Mouse (Mus musculus) C2C12 (cell line): Measurements from ENCODE around the gene Cys1. TPM values are rescaled to one million over a fixed set of nuclear protein-coding genes. Genes with fewer than 3 reads are reported as not detected.
A peak's percentile ranks its signal among the peaks of the same experiment; 100 is the strongest.

Experiments used
- H3K27me3 ChIP-seq: one replicate; pipeline ENCODE4 v1.6.1; 2011; ENCODE audit not compliant: control insufficient read depth, insufficient read depth, insufficient read length
- H3K36me3 ChIP-seq: one replicate; pipeline ENCODE4 v1.6.1; 2011; ENCODE audit not compliant: control insufficient read depth, insufficient read depth
- H3K4me3 ChIP-seq: one replicate; pipeline ENCODE4 v1.5.1; 2011; ENCODE audit warnings: mild to moderate bottlenecking, control low read depth; ENCODE audit not compliant: poor library complexity, insufficient read depth, severe bottlenecking
- H3K79me2 ChIP-seq: one replicate; pipeline ENCODE4 v1.6.1; 2011; ENCODE audit not compliant: control insufficient read depth, insufficient read depth
- H3K79me3 ChIP-seq: one replicate; pipeline ENCODE4 v1.6.1; 2011; ENCODE audit warnings: low read depth, control low read depth
- H3ac ChIP-seq: one replicate; pipeline ENCODE3; 2011; ENCODE audit warnings: low read depth; ENCODE audit not compliant: control insufficient read depth, insufficient read length
- CEBPB ChIP-seq: IDR thresholded peaks from one replicate; pipeline ENCODE4 v1.6.1; 2011; ENCODE audit warnings: low read depth, mild to moderate bottlenecking, control low read depth, moderate library complexity
- CTCF ChIP-seq: IDR thresholded peaks from one replicate; pipeline ENCODE4 v1.5.1; 2011; ENCODE audit not compliant: control insufficient read depth, insufficient read depth, insufficient read length
- FOSL1 ChIP-seq: IDR thresholded peaks from one replicate; pipeline ENCODE4 v1.8.0; 2011; ENCODE audit warnings: mild to moderate bottlenecking, low read length; ENCODE audit not compliant: poor library complexity, insufficient read depth, severe bottlenecking
- MAX ChIP-seq: IDR thresholded peaks from one replicate; pipeline ENCODE4 v1.6.1; 2011; ENCODE audit warnings: mild to moderate bottlenecking, control low read depth
- MYOD1 ChIP-seq: IDR thresholded peaks from one replicate; pipeline ENCODE4 v1.6.1; 2011; ENCODE audit warnings: low read depth; ENCODE audit not compliant: control insufficient read depth, insufficient read length
- MYOG ChIP-seq: IDR thresholded peaks from one replicate; pipeline ENCODE4 v1.6.1; 2011; ENCODE audit not compliant: control insufficient read depth, insufficient read length; ENCODE audit errors: extremely low read depth
- USF1 ChIP-seq: IDR thresholded peaks from one replicate; pipeline ENCODE4 v1.6.1; 2011; ENCODE audit warnings: low read depth, mild to moderate bottlenecking, control low read depth, moderate library complexity
- polyA plus RNA-seq: library from polyadenylated mRNA; unstranded; fragments of >200 nt; fragmentation: generic; extraction: Trizol; gene quantifications from one replicate; pipeline ENCODE4 v1.2.1, GENCODE M21; 2012; ENCODE audit warnings: missing spikeins

The Cys1 gene
- polyA plus RNA-seq, 1 experiment, result 0.36 TPM

GRCm38 (mm10) chr12:24714579-24715255, 33.1 kb upstream of the Cys1 start:
- Histone ChIP-seq H3K36me3 (peaks cover 48% of the 10 kb centered on the region), H3K79me2 (peaks cover 36% of the 10 kb centered on the region), H3ac (no peak overlapping the region), H3K27me3 (no peaks in the 10 kb centered on the region), H3K4me3 (no peak overlapping the region), H3K79me3 (peaks cover 20% of the 10 kb centered on the region)
- TF ChIP-seq MAX (no peak), FOSL1 (no peak), CTCF (no peak), MYOG (no peak), MYOD1 (no peak), CEBPB (no peak), USF1 (no peak)

GRCm38 (mm10) chr12:24712396-24712795, 30.8 kb upstream of the Cys1 start:
- peaks cover 53% of the 10 kb centered on the region for H3K79me2 ChIP-seq

GRCm38 (mm10) chr12:24710672-24711071, 29.1 kb upstream of the Cys1 start:
- Histone ChIP-seq H3K36me3 (peaks cover 52% of the 10 kb centered on the region), H3K79me2 (peaks cover 53% of the 10 kb centered on the region), H3K79me3 (peaks cover 34% of the 10 kb centered on the region), H3K27me3 (no peaks in the 10 kb centered on the region), H3K4me3 (peak overlapping the region; percentile 92), H3ac (peak overlapping the region; percentile 3)
- TF ChIP-seq MYOG, result no peak
- TF ChIP-seq CEBPB, result no peak
- TF ChIP-seq MYOD1, result no peak
- TF ChIP-seq FOSL1, result no peak
- no peak for TF ChIP-seq CTCF
- TF ChIP-seq USF1, result no peak
- TF ChIP-seq MAX, result no peak

More at GRCm38 (mm10) chr12:24712396-24712795, 30.8 kb upstream of the Cys1 start:
- Histone ChIP-seq H3ac (peak overlapping the region; percentile 4), H3K79me3 (peaks cover 34% of the 10 kb centered on the region), H3K27me3 (no peaks in the 10 kb centered on the region), H3K4me3 (no peak overlapping the region), H3K36me3 (peaks cover 58% of the 10 kb centered on the region)
- no peak for TF ChIP-seq CTCF
- TF ChIP-seq MAX, result no peak
- TF ChIP-seq MYOG, result no peak
- TF ChIP-seq MYOD1, result no peak

DNA sequence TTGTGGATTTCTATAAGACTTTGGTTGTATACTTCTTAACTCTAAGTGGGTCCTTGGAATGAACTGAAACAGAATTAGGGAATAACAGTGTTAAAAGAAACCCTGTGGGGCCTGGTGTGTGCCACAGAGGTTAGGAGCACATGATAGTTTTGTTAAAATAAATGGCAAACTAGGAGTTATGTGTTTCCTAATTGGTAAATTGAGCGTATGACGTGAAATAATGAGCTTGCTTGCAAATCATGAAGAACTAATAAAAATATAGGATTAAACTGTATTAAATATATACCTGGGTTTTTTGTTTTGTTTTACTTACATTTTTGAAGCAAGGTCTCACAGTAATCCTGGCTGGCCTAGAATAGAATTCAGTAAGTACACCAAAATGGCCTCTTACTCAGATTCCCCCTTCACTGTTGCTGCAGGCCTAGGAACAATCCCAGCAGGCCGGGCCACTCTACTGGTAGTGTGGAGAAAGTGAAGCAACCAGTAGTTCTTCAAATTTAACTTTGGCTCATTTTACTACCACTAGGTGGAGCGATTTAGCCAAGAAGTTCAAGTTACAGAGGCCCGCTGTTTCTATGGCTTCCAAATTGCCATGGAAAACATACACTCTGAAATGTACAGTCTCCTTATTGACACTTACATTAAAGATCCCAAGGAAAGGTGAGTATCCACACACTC, 28.4 kb upstream of the Cys1 start:
- TF ChIP-seq MYOD1, result no peak
- peak; percentile 65 for TF ChIP-seq CEBPB
- Histone ChIP-seq H3K79me2 (peaks cover 53% of the 10 kb centered on the region), H3K27me3 (no peaks in the 10 kb centered on the region), H3K4me3 (peak overlapping the region; percentile 92), H3ac (peak overlapping the region; percentile 98), H3K36me3 (peaks cover 52% of the 10 kb centered on the region), H3K79me3 (peaks cover 34% of the 10 kb centered on the region)

DNA sequence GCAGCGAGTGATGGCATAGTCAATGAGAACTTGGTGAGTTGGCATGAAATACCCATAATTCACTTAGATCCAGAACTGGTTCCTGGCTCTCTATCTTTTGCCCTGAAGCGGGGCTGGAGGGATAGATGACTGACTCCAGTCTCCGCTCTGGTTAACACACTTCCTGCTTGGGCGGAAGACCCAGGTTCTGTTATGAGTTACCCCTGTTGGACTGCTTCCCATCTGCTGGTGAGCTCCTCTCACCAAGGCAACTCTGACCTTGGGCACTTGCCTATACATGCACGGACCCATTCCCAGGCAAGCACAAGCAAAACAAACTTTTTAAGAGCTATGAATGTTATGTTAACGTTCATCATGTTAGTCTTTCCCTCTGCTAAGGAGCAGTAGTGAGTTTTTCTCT, 27.8 kb upstream of the Cys1 start:
- no peak for TF ChIP-seq MAX
- Histone ChIP-seq H3K79me2 (peaks cover 53% of the 10 kb centered on the region), H3K36me3 (peaks cover 49% of the 10 kb centered on the region), H3K79me3 (peaks cover 34% of the 10 kb centered on the region), H3K27me3 (no peaks in the 10 kb centered on the region), H3K4me3 (peak overlapping the region; percentile 92), H3ac (peak overlapping the region; percentile 98)

- peaks cover 53% of the 10 kb centered on the region for H3K79me2 ChIP-seq
- peaks cover 46% of the 10 kb centered on the region for H3K36me3 ChIP-seq
Measured at GRCm38 (mm10) chr12:24708824-24709218, 27.2 kb upstream of the Cys1 start.

More at GRCm38 (mm10) chr12:24708824-24709218, 27.2 kb upstream of the Cys1 start:
- H3K27me3 ChIP-seq, result no peaks in the 10 kb centered on the region
- H3K4me3 ChIP-seq, result peak overlapping the region; percentile 92
- H3K79me3 ChIP-seq, result peaks cover 34% of the 10 kb centered on the region
- TF ChIP-seq MYOG (no peak), CEBPB (no peak)
- peak overlapping the region; percentile 98 for H3ac ChIP-seq
